Mouse (Mus musculus) brown adipose tissue, adult 24 weeks (tissue): ENCODE measurements around the gene Pik3r2. TPM values are rescaled to one million over a fixed set of nuclear protein-coding genes. Genes with fewer than 3 reads are reported as not detected.
"Not testable (repeated sequence)": the region's sequence is repeated elsewhere in the genome, so short reads cannot be mapped to it uniquely, and the experiment has no call there.

ENCODE experiments used
- H3K27ac ChIP-seq: fragments of 200-500 bp; replicated peaks from 2 replicates; pipeline ENCODE4 v1.5.1; 2012; ENCODE audit warnings: low read depth, mild to moderate bottlenecking, low read length
- H3K4me1 ChIP-seq: fragments of 200-500 bp; 2 replicates; pipeline ENCODE4 v1.6.1; 2012; ENCODE audit warnings: low read length, mixed read lengths; ENCODE audit not compliant: control insufficient read depth, insufficient read depth, insufficient read length
- H3K4me3 ChIP-seq: fragments of 200-500 bp; 2 replicates; pipeline ENCODE4 v1.5.1; 2012; ENCODE audit warnings: low read depth, mild to moderate bottlenecking, low read length, moderate library complexity; ENCODE audit not compliant: insufficient read depth
- polyA plus RNA-seq: library from polyadenylated mRNA; stranded (reverse); fragments of >200 nt; gene quantifications from 2 replicates; pipeline ENCODE4 v1.2.4, GENCODE M21; 2012; ENCODE audit not compliant: missing spikeins, insufficient read depth, insufficient read length

Pik3r2 gene
- polyA plus RNA-seq: 9.8 and 11.3 TPM in 2 replicates

GRCm38 (mm10) chr8:70776496-70777444 is at the start of gene Pik3r2:
Gene Pik3r2 (minus strand): TSS chr8:70776713.
- H3K27ac ChIP-seq: peak within 1 kb of the TSS; percentile 96
- peaks cover 19% of the 10 kb centered on the region for H3K4me1 ChIP-seq
- peak within 1 kb of the TSS; percentile 70 for H3K4me3 ChIP-seq

DNA sequence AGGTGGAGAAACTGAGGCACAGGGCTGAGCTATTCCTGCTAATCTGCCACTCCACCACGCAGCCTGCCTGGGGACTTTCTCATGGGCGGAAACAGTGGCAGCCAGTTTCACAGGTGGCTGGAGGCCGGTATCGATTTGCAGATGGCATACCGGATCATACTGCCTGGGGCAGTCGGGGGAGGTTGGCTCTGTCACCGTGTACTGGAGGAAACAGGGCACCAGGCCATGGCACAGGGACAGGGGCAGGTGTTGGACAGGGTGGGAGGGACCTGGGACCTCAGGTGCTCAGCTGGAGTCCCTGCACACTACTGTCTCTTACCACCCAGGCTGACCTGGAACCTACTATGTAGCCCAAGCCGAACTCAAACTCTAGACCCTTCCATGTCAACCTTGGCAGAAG is 49.3 kb upstream of the Pik3r2 start:
- no peak overlapping the region for H3K4me3 ChIP-seq
- no peak overlapping the region for H3K27ac ChIP-seq
- no peaks in the 10 kb centered on the region for H3K4me1 ChIP-seq

DNA sequence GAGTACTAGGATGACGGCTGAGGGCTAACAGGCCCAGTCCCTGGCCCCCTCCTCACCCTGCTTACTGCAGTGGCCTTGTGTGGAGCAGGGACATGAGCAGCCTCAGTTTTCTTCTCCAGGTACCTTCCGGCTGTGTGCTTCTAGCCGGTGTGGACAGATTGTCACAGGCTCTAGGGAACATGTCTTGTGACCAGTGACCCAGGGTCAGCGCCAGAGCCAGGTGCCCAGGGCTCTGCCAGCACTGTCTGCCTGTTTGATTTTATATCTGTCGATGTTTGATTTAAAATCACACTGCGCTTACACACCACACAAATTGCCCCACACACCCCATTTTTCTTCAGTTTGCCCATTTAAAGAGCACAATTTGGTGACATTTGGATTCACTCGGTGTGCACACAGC is 47.3 kb upstream of the Pik3r2 start:
- H3K4me1 ChIP-seq: no peaks in the 10 kb centered on the region
- no peak overlapping the region for H3K27ac ChIP-seq
- no peak overlapping the region for H3K4me3 ChIP-seq

GRCm38 (mm10) chr8:70822594-70822993 is 46.1 kb upstream of the Pik3r2 start:
- H3K4me1 ChIP-seq, H3K4me3 ChIP-seq, H3K27ac ChIP-seq: not testable (repeated sequence)

DNA sequence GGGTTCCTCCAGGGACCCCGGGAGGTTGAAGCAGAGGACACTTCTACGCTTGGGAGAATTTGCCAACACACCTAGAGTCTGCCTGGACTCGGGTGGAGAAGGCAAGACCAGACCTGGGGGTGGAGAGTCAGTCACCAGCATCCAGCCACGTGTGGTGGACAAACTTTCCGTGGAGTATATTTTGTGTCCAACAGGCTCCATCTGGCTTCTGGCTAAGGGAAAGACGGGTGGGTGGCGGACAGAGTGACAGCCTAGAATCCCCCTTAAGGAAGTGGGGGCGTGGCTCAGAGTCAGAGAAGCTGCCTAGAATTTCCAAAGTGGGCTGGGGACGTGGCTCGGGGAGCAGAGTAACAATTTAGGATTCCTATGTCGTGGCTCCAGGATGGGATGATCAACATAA is 45.5 kb upstream of the Pik3r2 start:
- H3K4me3 ChIP-seq: no peak overlapping the region
- H3K27ac ChIP-seq: no peak overlapping the region
- H3K4me1 ChIP-seq: no peaks in the 10 kb centered on the region; the same call in 1 of the 2 replicates

GRCm38 (mm10) chr8:70821399-70821962 is 45.0 kb upstream of the Pik3r2 start:
- Histone ChIP-seq H3K27ac (no peak overlapping the region), H3K4me1 (no peaks in the 10 kb centered on the region; the same call in 1 of the 2 replicates)

DNA sequence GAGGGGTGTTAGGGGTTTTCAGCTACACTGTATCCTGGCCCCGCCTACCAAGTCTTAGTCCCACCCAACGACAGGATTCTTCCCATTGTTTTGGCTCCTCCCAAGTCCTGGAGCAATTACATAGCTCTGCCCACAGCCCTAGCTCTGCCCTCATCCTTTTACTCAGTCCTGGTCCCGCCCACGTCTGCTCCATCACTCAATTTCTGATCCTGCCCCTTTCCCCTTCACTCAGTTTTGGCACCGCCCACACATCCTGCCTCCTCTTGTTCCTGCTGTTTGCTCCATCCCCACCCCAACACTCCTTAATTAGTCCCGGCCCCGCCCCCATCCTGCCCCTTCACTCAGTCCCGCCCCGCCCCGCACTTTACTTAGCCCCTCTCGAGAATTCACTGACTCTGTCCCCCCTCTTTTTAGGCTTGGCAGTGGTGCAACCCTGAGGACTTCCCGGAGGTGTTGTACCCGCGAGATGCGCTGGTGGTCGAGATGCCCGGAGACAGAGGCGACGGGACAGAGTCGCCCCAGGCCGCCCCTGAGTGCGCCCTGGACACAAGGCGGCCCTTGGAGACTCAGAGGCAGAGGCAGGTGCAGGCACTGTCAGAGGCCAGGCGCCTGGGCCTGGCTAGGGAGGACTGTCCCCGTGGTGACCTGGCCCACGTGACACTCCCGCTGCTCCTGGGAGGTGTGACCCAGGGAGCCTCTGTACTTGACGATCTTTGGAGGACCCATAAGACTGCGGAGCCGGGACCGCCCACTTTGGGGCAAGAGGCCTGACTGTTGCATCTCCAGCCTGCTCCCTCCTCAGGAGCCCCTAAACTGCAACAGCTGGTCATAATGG is 43.8 kb upstream of the Pik3r2 start:
- Histone ChIP-seq H3K4me3 (peak overlapping the region; percentile 48), H3K27ac (no peak overlapping the region)

More at GRCm38 (mm10) chr8:70821399-70821962, 45.0 kb upstream of the Pik3r2 start:
- H3K4me3 ChIP-seq: no peak overlapping the region

GRCm38 (mm10) chr8:70816679-70817078 is 40.2 kb upstream of the Pik3r2 start:
- Histone ChIP-seq H3K4me3 (no peak overlapping the region), H3K27ac (no peak overlapping the region), H3K4me1 (no peaks in the 10 kb centered on the region; the same call in 1 of the 2 replicates)

More for the DNA sequence above, 43.8 kb upstream of the Pik3r2 start:
- no peaks in the 10 kb centered on the region; the same call in 1 of the 2 replicates for H3K4me1 ChIP-seq

- Histone ChIP-seq H3K27ac (no peak overlapping the region), H3K4me3 (no peak overlapping the region), H3K4me1 (no peaks in the 10 kb centered on the region; the same call in 1 of the 2 replicates)
These were observed 36.4 kb upstream of the Pik3r2 start for GRCm38 (mm10) chr8:70812885-70813284.

DNA sequence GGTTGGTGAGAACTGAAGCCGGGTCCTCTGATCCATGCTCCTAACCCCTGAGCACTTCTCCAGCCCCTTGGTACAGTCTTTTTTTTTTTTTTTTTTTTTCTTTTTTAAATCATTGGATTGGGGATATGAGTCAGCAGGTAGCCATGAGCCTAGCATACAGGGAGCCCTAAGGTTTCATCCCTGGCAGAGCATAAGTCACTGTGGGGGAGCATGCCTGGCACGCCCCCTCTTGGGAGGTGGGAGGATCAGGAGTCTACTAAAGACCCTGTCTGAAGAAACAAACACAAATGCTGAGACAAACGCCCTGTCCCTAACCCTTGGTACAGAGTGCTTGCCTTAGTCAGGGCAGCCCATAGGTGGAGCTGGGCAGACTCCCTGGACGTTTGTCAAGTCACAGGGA is 35.5 kb upstream of the Pik3r2 start:
- H3K4me1 ChIP-seq: no peaks in the 10 kb centered on the region; the same call in 1 of the 2 replicates
- no peak overlapping the region for H3K4me3 ChIP-seq
- no peak overlapping the region for H3K27ac ChIP-seq

GRCm38 (mm10) chr8:70810962-70811680 is 34.6 kb upstream of the Pik3r2 start:
- H3K4me1 ChIP-seq: no peaks in the 10 kb centered on the region
- H3K4me3 ChIP-seq: no peak overlapping the region
- H3K27ac ChIP-seq: no peak overlapping the region

DNA sequence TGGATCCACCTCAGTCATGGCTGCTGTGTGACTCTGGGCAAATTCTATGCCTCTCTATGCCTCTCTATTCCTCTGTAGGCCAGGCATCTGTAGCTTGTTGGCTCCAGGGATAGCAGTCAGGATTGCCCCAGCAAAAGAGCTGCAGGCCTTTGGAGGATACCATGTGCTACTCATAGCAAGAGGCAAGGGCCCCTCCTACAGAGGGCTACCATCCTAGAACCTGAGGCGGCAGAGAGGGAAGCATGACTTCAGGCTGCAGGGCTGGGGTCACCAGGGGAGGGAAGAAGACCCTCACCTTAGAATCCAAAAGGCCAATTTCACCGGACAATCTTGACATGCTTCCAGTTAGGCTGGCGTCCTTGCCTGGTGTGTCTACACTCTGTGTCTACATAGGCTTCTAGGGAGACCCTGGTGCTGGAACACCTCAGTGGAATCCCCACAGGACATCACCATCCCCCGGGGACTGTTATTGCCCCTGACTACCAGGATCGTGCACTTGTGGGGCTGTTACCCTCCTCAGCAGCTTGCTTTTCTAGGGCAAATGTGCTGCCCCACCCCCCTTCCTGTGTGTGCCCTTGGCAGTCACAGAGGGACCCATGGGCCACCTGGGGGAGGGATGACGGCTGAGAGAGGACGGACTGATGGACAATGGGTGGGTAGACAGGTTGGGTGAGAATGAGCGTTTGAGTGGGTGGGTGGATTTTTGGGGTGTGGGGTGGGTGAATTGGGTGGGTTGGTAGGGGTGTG is 32.6 kb upstream of the Pik3r2 start:
- H3K4me1 ChIP-seq: no peaks in the 10 kb centered on the region
- H3K4me3 ChIP-seq: no peak overlapping the region
- H3K27ac ChIP-seq: no peak overlapping the region

- no peak within 1 kb of the TSS for H3K4me3 ChIP-seq
- H3K4me1 ChIP-seq: no peaks in the 10 kb centered on the region
These were observed 31.7 kb upstream of the Pik3r2 start, which contains the start of gene Il12rb1 for GRCm38 (mm10) chr8:70808239-70808638. Gene Il12rb1 (plus strand): TSS chr8:70808449.

GRCm38 (mm10) chr8:70807304-70807703 is 30.8 kb upstream of the Pik3r2 start:
- H3K4me1 ChIP-seq: no peaks in the 10 kb centered on the region
- H3K27ac ChIP-seq: no peak overlapping the region
- H3K4me3 ChIP-seq: no peak overlapping the region

More at GRCm38 (mm10) chr8:70808239-70808638, 31.7 kb upstream of the Pik3r2 start, which contains the start of gene Il12rb1:
- H3K27ac ChIP-seq: no peak within 1 kb of the TSS
